Mouse (Mus musculus) lung, adult 18-20 months (tissue): ENCODE data around the gene Psmb4.
A peak's percentile ranks its signal among the peaks of the same experiment; 100 is the strongest.
"Not testable (repeated sequence)": the region's sequence is repeated elsewhere in the genome, so short reads cannot be mapped to it uniquely, and the experiment has no call there.

Experiments used
- DNase-seq, 2 experiments: peaks; one replicate each; pipeline ENCODE4 v3.0.0; 2022; ENCODE audit warnings: mixed read lengths in 2 of 2

The Psmb4 gene

GRCm38 (mm10) chr3:94886316-94887224 lies at the start of gene Psmb4:
Gene Psmb4, minus strand, starts transcription at chr3:94886961.
- peak; percentile 87 to 91 for DNase-seq

DNA sequence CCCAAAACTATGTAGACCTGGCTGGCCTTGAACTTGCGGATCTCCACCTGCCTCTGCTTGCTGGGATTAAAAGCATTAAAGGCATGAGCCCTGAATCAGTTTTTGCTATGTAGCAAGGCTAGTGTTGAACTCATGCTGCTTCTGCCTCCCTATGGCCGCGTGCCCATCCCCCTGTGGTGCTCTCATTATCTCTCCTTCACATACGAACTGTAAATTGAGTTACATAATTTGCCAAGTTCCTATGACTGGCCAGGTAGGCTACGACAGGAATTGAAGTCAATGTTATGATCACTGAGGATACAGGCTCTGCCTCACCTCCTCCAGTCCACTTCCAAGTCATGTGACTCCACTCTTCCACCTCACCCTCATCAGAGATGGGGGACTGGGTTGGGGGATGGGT lies 49.4 kb upstream of the Psmb4 start:
- not testable (repeated sequence) for DNase-seq

DNA sequence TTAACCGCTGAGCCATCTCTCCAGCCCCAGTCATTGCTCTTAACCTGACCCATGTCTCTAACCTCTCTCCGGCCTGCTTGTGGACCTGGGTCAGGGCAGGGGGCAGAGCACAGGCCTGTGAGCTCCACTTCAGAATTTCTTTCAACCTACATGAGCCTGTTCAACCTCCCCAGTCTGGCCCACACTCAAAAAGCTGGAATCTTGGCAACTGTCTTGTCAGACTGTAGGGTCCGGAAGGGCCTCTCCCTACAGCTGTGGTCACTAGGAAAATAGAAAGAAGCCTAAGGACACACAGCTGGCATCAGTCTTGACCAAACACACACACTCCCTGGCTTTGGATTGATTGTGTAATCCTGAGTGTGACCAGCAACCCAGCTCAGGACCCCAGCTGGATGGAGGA lies 48.6 kb upstream of the Psmb4 start:
- peak; percentile 77 to 86 for DNase-seq

GRCm38 (mm10) chr3:94934564-94934963 lies 47.8 kb upstream of the Psmb4 start:
- not testable (repeated sequence) for DNase-seq

GRCm38 (mm10) chr3:94933604-94934003 lies 46.8 kb upstream of the Psmb4 start:
- DNase-seq: not testable (repeated sequence)

GRCm38 (mm10) chr3:94932809-94933564 lies 46.2 kb upstream of the Psmb4 start, which contains the start of gene Selenbp1:
Gene Selenbp1, plus strand, starts transcription at chr3:94933056.
- peak; percentile 95 for DNase-seq

DNA sequence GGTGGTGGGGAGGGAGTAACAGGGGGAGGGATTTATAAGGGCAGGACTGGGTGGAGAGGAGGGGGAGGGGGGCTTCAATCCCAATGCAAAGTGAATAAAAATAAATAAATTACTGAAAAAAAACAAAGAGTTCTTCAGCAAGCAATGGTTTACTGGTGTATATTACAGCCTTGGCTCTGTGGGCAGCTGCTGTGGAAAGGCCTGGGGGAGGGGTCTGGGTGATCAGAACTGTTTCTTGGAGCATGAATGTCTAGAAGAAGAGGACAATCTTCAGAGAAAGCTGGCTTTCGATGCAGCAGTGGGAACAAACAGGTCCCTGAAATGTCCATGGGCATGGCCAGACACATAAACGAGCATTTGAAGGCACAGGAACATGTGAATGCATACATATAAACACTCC lies 45.5 kb upstream of the Psmb4 start:
- DNase-seq: not testable (repeated sequence)

GRCm38 (mm10) chr3:94931427-94932082 lies 44.8 kb upstream of the Psmb4 start:
- not testable (repeated sequence) for DNase-seq

DNA sequence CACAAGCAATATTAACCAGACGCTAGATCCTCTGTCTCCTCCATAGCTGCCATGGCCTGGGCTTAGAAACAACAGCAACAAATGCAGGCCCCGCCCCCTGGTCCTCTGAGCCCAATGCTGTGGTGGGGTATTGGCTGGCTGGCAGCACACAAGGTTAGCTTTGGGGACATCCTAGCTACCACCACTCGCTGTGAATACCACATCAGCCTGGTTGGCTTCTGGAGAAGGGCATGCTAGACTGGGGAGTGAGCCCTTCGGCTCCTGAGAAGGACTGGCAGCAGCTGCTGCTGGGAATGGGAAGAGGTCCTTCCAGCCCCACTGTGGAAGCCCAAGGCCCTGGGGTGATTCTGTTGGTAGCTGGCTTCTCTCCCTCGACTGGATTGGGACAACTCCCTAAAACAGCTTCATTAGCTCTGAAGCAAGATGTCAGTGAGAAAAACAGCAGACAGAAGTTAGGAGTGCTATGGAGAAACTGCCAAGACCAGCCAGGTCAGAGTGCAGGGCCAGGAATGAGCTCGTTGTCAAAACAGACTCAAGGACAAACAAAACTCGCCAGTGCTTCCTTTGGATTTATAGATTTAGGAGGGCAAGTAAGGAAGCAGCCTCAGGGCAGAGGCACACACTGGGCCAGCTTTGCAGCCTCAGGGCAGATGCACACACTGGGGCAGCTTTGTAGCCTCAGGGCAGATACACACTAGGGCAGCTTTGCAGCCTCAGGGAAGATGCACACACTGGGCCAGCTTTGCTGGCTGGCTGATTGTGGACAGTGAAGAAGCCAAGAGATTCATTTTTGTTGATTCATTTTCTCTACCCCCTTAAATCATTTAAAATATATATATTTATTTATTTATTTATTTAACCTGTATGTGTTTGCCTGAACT lies 43.9 kb upstream of the Psmb4 start:
- peak in 1 of 2 experiments; percentile 57 for DNase-seq

GRCm38 (mm10) chr3:94928979-94929378 lies 42.2 kb upstream of the Psmb4 start:
- not testable (repeated sequence) for DNase-seq

- DNase-seq: not testable (repeated sequence)
Observed at GRCm38 (mm10) chr3:94926301-94926736, 39.6 kb upstream of the Psmb4 start.

- DNase-seq: no peak
Observed at GRCm38 (mm10) chr3:94924688-94925087, 37.9 kb upstream of the Psmb4 start.

- no peak for DNase-seq
Observed at GRCm38 (mm10) chr3:94922333-94922732, 35.6 kb upstream of the Psmb4 start.

- DNase-seq: no peak
Observed at GRCm38 (mm10) chr3:94921104-94921503, 34.3 kb upstream of the Psmb4 start.

DNA sequence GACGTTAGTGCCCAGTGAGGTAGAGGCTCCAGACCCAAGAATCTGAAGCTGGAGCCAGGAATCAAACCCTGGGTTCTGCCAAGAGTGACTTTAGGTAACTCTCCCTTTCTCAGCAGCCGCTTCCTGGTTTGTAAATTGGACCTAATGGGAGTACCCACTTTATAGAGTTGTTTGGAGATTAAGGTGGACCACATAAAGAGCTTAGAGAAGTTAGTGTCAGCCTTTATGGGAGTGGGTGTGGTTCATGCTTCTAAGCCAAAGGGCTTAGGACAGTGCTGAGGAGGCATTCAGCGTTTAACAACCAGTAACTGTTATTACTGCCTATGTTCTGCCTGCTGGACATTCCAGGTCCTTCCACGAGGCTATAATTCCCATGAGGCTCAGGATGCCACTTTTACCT lies 32.1 kb upstream of the Psmb4 start:
- no peak for DNase-seq

DNA sequence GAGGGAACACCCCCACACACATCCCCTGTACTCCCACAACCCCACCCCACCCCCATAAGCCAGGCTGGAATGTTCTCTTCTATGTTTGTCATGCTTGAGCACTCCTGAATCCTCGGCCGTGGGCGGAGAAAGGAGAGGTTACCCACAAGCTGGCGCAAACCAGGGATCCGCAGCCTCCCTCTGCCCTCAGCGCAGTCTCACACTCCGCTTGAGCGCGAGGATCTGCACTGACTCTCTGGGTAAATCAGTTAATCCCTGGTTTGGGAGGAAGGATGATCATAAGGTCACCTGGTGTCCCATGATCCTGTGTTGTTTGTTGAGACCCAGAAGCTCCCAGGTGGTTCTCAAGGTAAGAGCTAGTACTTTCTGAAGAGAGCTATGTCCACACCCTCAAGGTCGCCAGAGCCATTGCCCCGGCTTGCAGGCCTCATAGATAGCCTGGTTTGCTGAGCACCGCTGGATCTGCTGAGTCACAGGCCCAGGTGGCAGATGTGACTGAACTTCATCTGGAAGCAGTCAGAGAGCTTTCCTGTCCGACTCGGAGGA lies 31.1 kb upstream of the Psmb4 start:
- DNase-seq: peak; percentile 81 to 89

DNA sequence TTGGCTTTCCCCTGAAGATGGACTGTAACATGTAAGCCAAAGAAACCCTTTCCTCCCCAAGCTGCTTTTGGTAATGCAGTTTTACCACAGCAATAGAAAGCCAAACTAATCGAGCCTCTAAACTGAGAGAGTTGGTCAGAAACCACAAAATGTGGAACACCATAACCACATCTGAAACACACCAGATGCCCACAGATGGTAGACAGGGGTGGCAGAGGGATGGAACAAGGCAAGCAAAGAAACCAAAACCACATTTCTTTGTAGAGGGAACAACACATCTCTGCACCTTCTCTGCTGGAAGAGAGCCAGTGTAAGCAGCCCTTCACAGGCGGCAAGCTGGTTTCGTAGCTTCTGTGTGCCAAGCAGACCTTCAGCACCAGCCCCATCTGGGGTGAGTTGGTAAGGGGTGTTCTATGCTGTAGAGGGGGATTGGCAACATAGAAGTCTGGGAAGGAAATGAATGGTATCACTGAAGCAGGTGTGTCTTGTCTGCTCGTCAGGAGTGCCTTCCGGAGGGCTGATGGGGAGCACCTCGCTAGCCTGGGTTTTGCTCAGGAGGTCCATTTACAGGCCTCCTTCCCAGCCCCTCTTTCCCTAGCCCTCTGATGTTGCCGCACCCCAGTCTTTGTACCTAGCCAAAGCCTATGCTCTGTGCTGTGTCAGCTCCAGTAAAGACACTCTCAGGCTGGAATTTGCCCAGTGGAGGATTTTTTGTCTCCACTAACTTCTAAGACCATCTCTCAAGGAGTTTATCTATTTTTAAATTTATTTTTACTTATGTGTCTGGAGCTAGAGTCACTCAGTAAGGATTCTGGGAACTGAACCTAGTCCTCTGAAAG lies 29.4 kb upstream of the Psmb4 start:
- peak; percentile 59 to 78 for DNase-seq

DNA sequence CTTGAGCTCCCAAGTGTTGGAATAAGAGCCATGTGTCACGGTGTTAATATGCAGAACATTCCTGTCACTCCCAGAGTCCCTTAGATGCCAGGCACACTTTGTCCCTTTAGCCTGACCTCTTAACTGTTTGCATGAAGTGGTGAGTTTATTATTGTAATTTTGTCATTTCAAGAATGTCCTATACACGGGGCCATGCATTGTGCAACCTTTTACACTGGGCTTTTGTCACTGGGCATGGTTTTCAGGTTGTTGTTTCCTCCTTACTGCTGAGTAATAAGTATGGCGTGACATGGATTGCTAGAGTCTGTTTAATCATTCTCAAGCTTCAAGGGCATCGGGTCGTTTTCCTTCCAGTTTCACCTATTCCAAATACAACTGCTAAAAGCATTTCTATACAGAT lies 27.0 kb upstream of the Psmb4 start:
- DNase-seq: peak; percentile 61 to 78

- peak; percentile 79 to 88 for DNase-seq
Observed at GRCm38 (mm10) chr3:94911050-94911693, 24.4 kb upstream of the Psmb4 start.

DNA sequence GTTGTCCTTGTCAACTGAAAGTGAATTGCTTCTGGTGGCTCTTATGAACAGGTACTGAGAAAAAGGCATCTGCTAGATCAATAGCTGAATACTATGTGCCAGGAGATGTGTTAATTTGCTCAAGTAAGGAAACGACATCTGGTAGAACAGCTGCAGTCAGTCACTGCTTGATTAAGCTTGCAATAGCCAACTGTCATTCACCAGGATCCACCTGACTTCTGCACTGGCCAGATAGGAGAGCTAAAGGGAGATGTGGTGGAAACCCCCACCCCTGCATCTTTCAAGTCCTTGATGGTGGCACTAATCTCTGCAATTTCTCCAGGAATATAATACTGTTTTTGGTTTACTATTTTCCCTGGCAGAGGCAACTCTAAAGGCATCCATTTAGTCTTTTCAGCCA lies 19.7 kb upstream of the Psmb4 start:
- no peak for DNase-seq
